Mouse (Mus musculus) lung, postnatal 4 days (tissue): ENCODE results near the gene Zfp750.

Experiments used
- DNase-seq, 2 experiments: peaks; one replicate each; pipeline ENCODE4 v3.0.0; 2021

Zfp750 gene

GRCm38 (mm10) chr11:121467408-121467807 is 51.7 kb downstream of the Zfp750 start:
- no peak for DNase-seq
